Mouse (Mus musculus) limb, embryonic 11.5 days (tissue): ENCODE measurements around the gene Cd320. TPM values are rescaled to one million over a fixed set of nuclear protein-coding genes. Genes with fewer than 3 reads are reported as not detected.
A peak's percentile ranks its signal among the peaks of the same experiment; 100 is the strongest.

Source experiments
- ATAC-seq: fragments of 200-750 bp; cut with Nextera tagmentation; 2 replicates; pipeline ENCODE4 v1.8.0; 2017; ENCODE audit warnings: low read depth; ENCODE audit not compliant: insufficient number of reproducible peaks, low FRiP score, low TSS enrichment
- DNase-seq: peaks from one replicate; pipeline ENCODE4 v3.0.0-alpha.2; 2015; ENCODE audit warnings: low spot score
- H3K27ac ChIP-seq: fragments of 300-500 bp; sonication (generic); replicated peaks from 2 replicates; pipeline ENCODE4 v1.5.1; 2014; ENCODE audit warnings: low read depth, mild to moderate bottlenecking, low read length
- H3K27me3 ChIP-seq: fragments of 300-500 bp; sonication (generic); 2 replicates; pipeline ENCODE4 v1.6.1; 2014; ENCODE audit warnings: mild to moderate bottlenecking, low read length, mixed read lengths; ENCODE audit not compliant: control insufficient read depth, insufficient read depth
- H3K36me3 ChIP-seq: fragments of 300-500 bp; sonication (generic); 2 replicates; pipeline ENCODE4 v1.6.1; 2014; ENCODE audit warnings: mild to moderate bottlenecking, low read length, moderate library complexity, mixed read lengths; ENCODE audit not compliant: control insufficient read depth, insufficient read depth
- H3K4me1 ChIP-seq: fragments of 300-500 bp; sonication (generic); 2 replicates; pipeline ENCODE4 v1.6.1; 2014; ENCODE audit warnings: low read length, mixed read lengths; ENCODE audit not compliant: control insufficient read depth, insufficient read depth
- H3K4me2 ChIP-seq: fragments of 300-500 bp; sonication (generic); 2 replicates; pipeline ENCODE4 v1.6.1; 2014; ENCODE audit warnings: low read depth, mild to moderate bottlenecking, moderate library complexity; ENCODE audit not compliant: severe bottlenecking
- H3K4me3 ChIP-seq: fragments of 300-500 bp; sonication (generic); 2 replicates; pipeline ENCODE4 v1.5.1; 2014; ENCODE audit warnings: low read depth, low read length
- H3K9ac ChIP-seq: fragments of 300-500 bp; sonication (generic); 2 replicates; pipeline ENCODE4 v1.6.1; 2014; ENCODE audit warnings: mild to moderate bottlenecking, low read length
- H3K9me3 ChIP-seq: fragments of 300-500 bp; sonication (generic); 2 replicates; pipeline ENCODE4 v1.6.1; 2016; ENCODE audit warnings: low read length; ENCODE audit not compliant: control insufficient read depth
- WGBS: fragments of 180-500 bp; shearing (Covaris S2); extraction: QIAGEN DNeasy Blood & Tissue Kit; methylation state at CpG from one replicate; pipeline ENCODE4 v1.1.7; 2014; 5-methylcytosine and 5-hydroxymethylcytosine counted together
- polyA plus RNA-seq: library from polyadenylated mRNA; unstranded; fragments of >200 nt; fragmentation: Nextera tagmentation; extraction: Ambion mirVana; gene quantifications from 2 replicates; pipeline ENCODE4 v1.2.1, GENCODE M21; 2014

Gene Cd320
- polyA plus RNA-seq, 1 experiment from 2014 or later: 91.5 TPM

GRCm38 (mm10) chr17:33810334-33811141 lies 32.4 kb upstream of the Cd320 start, which contains the start of gene Kank3:
Kank3 (plus strand) TSS chr17:33810519.
- H3K27ac ChIP-seq: no peak within 1 kb of the TSS
- peak within 1 kb of the TSS; percentile 69 for H3K4me2 ChIP-seq
- no peaks in the 10 kb centered on the region for H3K4me1 ChIP-seq
- ATAC-seq (peak; percentile 97), DNase-seq (peak; percentile 96)
- no peaks in the 10 kb centered on the region for H3K36me3 ChIP-seq
- WGBS: 1% methylated on average over 36 of the region's 36 CpGs
- no peaks in the 10 kb centered on the region; the same call in 1 of the 2 replicates for H3K9me3 ChIP-seq
- peak within 1 kb of the TSS; percentile 48 for H3K4me3 ChIP-seq
- H3K27me3 ChIP-seq: no peaks in the 10 kb centered on the region; the same call in 1 of the 2 replicates
- peak within 1 kb of the TSS; percentile 45 for H3K9ac ChIP-seq

GRCm38 (mm10) chr17:33811142-33811516 lies 31.8 kb upstream of the Cd320 start:
- 33% methylated on average over 7 of the region's 7 CpGs for WGBS
- Histone ChIP-seq H3K4me1 (no peaks in the 10 kb centered on the region), H3K27ac (no peak overlapping the region), H3K9me3 (no peaks in the 10 kb centered on the region; the same call in 1 of the 2 replicates), H3K36me3 (no peaks in the 10 kb centered on the region), H3K27me3 (no peaks in the 10 kb centered on the region; the same call in 1 of the 2 replicates), H3K4me2 (peak overlapping the region; percentile 69), H3K4me3 (peak overlapping the region; percentile 48), H3K9ac (no peak overlapping the region)
- no peak for ATAC-seq
- DNase-seq: peak; percentile 29

DNA sequence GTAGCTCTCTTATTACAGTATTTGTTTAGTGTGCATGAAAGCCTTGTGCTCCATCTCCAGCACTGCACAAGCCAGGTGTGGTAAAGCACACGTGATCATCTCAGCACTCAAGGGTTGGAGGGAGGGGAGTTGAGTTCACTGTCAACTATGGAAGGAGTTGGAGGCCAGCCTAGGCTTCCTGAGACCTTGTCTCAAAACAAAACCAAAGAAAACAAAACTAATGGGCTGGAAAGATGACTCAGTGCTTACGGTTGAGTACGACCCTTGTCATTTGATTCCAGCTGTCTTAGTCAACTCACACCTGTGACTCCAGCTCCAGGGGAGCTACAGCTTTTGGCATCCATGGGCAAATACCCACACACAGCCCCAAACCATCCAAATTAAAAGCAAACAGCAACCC lies 30.4 kb upstream of the Cd320 start:
- Histone ChIP-seq H3K36me3 (no peaks in the 10 kb centered on the region), H3K4me2 (no peak overlapping the region), H3K9me3 (no peaks in the 10 kb centered on the region; the same call in 1 of the 2 replicates), H3K4me1 (no peaks in the 10 kb centered on the region), H3K4me3 (no peak overlapping the region), H3K27me3 (no peaks in the 10 kb centered on the region; the same call in 1 of the 2 replicates), H3K27ac (no peak overlapping the region), H3K9ac (no peak overlapping the region)
- ATAC-seq (no peak), DNase-seq (no peak)
- WGBS: 63% methylated on average over 3 of the region's 3 CpGs

DNA sequence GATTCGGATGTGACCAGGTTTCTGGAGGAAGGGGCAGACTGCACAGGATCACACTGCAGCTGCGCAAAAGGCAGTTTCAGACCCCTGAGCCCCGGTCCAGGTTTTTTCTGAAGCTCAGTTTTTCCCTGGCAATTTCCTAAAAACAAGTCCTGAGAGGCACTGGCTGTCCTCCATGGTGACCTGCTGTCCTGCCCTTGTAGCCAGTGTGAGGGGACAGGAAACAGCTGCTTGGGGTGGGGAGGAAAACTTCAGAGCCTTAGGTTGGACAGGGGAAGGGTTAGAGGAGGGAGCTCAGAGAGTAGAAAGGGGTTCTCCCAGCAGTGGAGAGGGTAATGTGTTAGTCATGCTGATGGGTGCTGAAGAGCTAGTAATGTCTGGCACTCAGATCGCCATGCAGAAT lies 29.9 kb upstream of the Cd320 start:
- H3K27me3 ChIP-seq: no peaks in the 10 kb centered on the region; the same call in 1 of the 2 replicates
- 71% methylated on average over 4 of the region's 4 CpGs for WGBS
- peaks cover 2% of the 10 kb centered on the region; the same call in 1 of the 2 replicates for H3K4me1 ChIP-seq
- no peaks in the 10 kb centered on the region; the same call in 1 of the 2 replicates for H3K9me3 ChIP-seq
- no peak overlapping the region for H3K27ac ChIP-seq
- ATAC-seq (no peak), DNase-seq (no peak)
- H3K4me2 ChIP-seq: no peak overlapping the region
- H3K36me3 ChIP-seq: no peaks in the 10 kb centered on the region
- H3K4me3 ChIP-seq: no peak overlapping the region
- H3K9ac ChIP-seq: no peak overlapping the region

GRCm38 (mm10) chr17:33815399-33815798 lies 27.5 kb upstream of the Cd320 start:
- no peaks in the 10 kb centered on the region; the same call in 1 of the 2 replicates for H3K27me3 ChIP-seq
- DNase-seq (no peak), ATAC-seq (no peak)
- peaks cover 8% of the 10 kb centered on the region; the same call in 1 of the 2 replicates for H3K36me3 ChIP-seq
- peaks cover 6% of the 10 kb centered on the region; the same call in 1 of the 2 replicates for H3K4me1 ChIP-seq
- H3K9ac ChIP-seq: no peak overlapping the region
- no peak overlapping the region for H3K4me3 ChIP-seq
- H3K27ac ChIP-seq: no peak overlapping the region
- H3K9me3 ChIP-seq: no peaks in the 10 kb centered on the region; the same call in 1 of the 2 replicates
- no peak overlapping the region for H3K4me2 ChIP-seq
- 92% methylated on average over 6 of the region's 6 CpGs for WGBS

GRCm38 (mm10) chr17:33816612-33817011 lies 26.3 kb upstream of the Cd320 start:
- no peak for ATAC-seq
- no peak overlapping the region for H3K4me3 ChIP-seq
- peaks cover 13% of the 10 kb centered on the region for H3K36me3 ChIP-seq
- peaks cover 6% of the 10 kb centered on the region; the same call in 1 of the 2 replicates for H3K4me1 ChIP-seq
- no peak for DNase-seq
- H3K9ac ChIP-seq: no peak overlapping the region
- no peak overlapping the region for H3K27ac ChIP-seq
- no peaks in the 10 kb centered on the region for H3K27me3 ChIP-seq
- H3K9me3 ChIP-seq: no peaks in the 10 kb centered on the region
- peak overlapping the region; percentile 85 for H3K4me2 ChIP-seq
- WGBS: 84% methylated on average over 5 of the region's 5 CpGs

- peaks cover 21% of the 10 kb centered on the region for H3K36me3 ChIP-seq
- ATAC-seq (peak; percentile 92), DNase-seq (peak; percentile 95)
- under 1% methylated on average over 89 of the region's 89 CpGs for whole genome bisulfite sequencing
- H3K27me3 ChIP-seq: no peaks in the 10 kb centered on the region
- peak overlapping the region; percentile 76 for H3K9ac ChIP-seq
- H3K9me3 ChIP-seq: no peaks in the 10 kb centered on the region
- peak overlapping the region; percentile 59 for H3K27ac ChIP-seq
- peaks cover 6% of the 10 kb centered on the region; the same call in 1 of the 2 replicates for H3K4me1 ChIP-seq
- peak overlapping the region; percentile 44 for H3K4me3 ChIP-seq
- peak overlapping the region; percentile 85 for H3K4me2 ChIP-seq
Observed at GRCm38 (mm10) chr17:33817184-33817968, 25.5 kb upstream of the Cd320 start.

GRCm38 (mm10) chr17:33817969-33818643 lies 24.8 kb upstream of the Cd320 start:
- Histone ChIP-seq H3K4me2 (peak overlapping the region; percentile 85), H3K27me3 (no peaks in the 10 kb centered on the region), H3K36me3 (peaks cover 26% of the 10 kb centered on the region), H3K9ac (peak overlapping the region; percentile 61), H3K9me3 (no peaks in the 10 kb centered on the region), H3K4me3 (peak overlapping the region; percentile 44), H3K4me1 (peaks cover 11% of the 10 kb centered on the region), H3K27ac (peak overlapping the region; percentile 59)
- ATAC-seq (peak; percentile 27; the same call in 1 of the 2 replicates), DNase-seq (no peak)
- WGBS: 19% methylated on average over 33 of the region's 33 CpGs
